Mouse (Mus musculus): ENCODE measurements around the gene Actr10.

Actr10 gene

DNA sequence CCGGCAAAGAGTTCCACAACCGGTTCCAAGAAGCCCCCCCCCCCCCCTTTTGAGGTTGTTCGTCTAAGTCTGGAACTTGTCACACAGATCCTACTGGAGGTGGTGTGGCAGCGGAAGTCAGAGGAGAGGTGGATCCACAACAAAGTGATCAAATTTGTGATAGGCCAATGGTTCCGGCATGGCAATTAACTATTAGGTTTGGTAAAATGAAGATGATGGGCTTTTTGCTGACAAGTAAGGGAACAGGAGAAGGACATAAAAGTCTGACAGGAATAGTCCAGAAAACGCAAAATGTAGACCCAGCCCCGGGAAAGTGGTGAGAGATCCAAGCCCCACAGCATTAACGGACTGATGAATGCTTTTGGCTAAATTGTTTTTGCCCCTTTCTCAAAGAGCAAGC lies 29.9 kb downstream of the Actr10 start:
- DNase-seq (ENCODE audit: low read depth, low spot score), result no peak

DNA sequence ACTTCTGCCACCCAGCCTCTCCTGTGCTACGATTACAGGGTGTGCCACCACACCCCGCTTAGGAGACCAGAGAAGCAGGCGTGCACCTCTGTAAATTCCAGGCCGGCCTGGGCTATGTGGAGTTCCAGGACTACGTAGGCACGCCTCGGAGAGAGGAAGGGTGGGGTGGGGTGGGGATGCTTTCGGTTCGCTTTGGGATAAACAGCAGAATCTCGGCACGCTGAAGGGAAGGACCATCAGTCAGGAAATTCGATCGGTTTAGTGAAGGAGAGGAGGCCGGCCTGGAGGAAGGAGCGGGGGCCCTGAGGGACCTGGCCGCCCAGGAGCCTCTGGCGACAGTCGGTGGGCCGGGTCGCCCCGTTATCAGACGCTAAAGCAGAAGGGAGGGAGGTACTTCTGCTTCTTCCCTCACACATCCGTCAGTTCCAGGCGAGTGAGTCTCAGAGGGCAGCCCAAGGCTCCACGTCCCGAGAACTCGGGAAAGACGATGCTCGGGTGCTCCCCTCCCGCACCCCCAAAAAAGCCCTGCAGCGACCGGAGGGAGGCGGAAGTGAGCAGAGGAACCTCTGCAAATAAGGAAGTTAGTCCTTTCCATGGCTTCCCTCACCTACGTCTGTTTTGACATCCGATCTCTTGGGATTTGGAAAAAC lies 30.6 kb downstream of the Actr10 start:
- peak; percentile 67 for DNase-seq (ENCODE audit: low read depth, low spot score)

DNA sequence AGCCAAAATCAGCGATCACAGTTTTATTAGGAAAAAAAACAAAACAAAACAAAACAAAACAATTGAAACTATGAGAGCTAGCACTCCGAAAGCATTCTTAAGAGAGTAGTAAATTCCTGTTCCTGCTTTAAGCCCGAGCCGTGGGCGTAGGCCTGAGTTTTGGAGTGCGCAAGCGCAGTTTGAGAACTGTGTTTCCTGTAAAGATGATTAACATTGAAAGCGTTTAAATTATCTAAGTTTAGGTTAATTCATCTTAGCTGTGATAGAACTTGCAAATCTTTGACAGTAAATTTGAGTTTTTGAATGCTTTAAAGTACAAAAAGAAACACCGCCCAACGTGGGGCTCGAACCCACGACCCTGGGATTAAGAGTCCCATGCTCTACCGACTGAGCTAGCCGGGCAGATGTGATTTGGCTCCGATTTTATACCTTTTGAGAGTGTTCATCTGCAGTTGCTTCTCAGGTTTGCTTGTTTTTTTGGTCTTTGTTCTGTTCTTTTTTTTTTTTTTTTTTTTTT lies 31.2 kb downstream of the Actr10 start:
- DNase-seq (ENCODE audit: low read depth, low spot score), result peak; percentile 45

DNA sequence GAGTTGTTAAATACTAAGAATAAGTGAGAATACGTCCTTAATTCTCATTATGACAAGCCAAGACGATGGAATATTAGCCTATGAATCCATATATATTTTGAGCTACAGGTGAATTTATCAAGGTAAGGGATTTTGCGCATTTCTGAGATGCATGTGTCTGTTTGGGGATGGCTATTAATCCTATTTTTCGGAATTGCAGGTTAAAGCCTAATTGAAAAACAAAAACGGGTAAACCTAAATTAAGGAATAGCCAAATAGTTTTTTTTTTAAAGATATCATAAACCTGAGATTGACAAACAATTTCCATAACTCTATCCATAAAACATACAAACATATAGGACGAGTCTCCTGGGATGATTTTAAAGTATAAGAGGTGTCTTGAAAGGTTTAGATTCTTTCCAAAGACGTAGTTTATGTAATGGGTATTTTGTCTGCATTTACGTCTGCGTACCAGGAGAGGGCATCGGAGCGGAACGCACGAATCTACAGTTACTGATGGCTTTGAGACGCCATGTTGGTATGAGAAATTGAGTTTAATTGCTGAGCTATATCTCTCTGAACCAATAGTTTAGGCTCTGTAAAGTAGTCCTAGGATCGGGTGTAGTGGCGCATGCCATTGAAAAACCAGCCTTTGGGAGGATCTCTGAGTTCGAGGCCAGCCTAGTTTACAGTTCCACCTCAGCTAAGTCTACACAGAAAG lies 32.0 kb downstream of the Actr10 start:
- peak; percentile 65 for DNase-seq (ENCODE audit: low read depth, low spot score)

DNA sequence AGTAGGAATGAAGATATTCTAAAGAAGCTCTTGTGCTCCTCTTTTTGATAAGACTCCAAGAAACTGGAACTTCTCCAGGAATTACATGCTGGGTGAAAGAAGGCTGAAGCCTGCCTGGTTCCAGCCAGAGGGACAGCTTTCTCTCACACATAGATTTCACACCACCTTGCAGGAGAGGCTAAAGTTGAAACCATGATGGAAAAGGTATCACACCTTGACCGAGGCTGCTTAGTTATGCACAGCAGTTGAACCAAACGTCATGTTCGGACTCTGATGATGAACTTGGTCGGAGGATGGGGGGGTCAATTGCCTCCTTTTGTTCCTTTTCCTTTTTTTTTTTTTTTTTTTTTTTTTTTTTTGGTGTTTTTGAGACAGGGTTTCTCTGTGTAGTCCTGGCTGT lies 36.2 kb downstream of the Actr10 start:
- DNase-seq (ENCODE audit: low read depth, low spot score), result no peak

DNA sequence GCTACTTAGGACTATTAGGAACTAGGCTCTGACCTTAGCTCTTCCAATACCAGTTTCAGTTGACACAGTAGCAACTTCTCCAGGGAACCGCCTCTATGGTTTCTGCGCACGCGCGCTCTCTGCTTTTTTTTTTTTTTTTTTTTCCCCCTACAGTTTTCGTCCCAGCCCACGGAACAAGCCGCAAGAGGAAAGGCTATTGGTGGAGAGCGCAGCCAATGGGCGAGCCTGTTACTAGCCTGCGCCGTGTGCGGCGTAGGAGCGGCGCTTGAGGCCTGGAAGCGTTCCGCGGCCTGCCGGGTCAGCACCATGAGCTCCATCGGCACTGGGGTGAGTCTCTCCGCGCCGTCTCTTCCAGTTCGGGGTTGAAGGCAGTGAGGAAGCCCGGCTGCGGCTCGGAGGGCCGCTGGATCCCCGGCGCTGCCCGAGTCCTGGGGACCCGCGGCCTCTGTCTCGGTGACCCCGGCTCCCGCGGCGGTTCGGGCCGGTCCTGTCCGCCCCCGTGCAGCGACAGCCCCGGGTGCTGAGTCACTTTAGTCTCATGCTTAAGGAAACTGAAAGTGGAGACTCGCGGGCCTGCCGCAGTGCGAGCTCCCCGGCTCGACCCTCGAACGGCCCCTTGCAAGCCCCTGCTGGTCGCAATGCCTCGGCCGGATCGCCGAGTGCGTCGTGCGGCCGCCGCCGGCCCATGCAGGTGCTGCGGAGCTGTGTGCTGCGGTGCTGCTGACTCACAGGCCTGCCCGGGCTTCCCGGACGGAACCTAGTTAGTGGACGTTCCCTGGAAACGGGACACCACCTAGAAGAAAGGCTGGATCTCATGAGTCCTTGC lies 37.0 kb downstream of the Actr10 start, which contains the start of gene Psma3:
Psma3 (plus strand) TSS at position 181 of the 826 bp plus-strand sequence.
- DNase-seq (ENCODE audit: low read depth, low spot score), result peak; percentile 92

DNA sequence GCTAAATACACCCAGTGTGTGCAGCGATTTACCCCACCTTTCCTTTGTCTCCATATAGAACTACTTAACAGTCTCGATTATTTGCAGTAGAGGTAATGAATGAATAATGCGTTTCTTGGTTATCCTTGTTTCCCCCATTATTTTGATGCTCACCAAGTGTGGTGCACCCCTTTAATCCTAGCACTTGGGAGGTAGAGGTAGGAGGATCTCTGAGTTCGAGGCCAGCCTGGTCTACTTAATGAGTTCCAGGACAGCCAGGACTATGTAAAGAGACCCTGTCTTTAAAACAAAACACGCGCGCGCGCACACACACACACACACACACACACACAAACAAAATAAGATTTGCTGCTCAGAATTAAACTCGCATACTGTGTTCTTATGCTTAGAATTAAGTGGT lies 37.7 kb downstream of the Actr10 start:
- no peak for DNase-seq (ENCODE audit: low read depth, low spot score)

DNA sequence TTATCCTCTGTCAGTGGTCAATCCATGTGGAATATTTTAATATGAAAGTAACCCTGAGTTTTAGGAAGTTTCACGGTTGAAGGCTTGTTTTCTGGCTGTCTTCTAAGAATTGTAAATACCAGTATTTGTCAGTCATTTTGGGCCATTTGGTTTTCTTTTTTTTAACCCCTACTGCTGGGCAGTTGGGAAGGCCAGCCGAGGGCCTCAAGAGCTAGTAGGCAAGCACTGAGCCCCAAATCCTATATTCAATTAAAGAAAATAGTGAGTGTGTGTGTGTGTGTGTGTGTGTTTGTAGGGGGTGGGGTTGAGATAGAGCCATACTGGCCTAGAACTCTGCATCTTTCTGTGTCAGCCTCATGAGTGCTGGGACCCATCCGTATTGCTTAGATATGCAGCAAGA lies 38.2 kb downstream of the Actr10 start:
- no peak for DNase-seq (ENCODE audit: low read depth, low spot score)

DNA sequence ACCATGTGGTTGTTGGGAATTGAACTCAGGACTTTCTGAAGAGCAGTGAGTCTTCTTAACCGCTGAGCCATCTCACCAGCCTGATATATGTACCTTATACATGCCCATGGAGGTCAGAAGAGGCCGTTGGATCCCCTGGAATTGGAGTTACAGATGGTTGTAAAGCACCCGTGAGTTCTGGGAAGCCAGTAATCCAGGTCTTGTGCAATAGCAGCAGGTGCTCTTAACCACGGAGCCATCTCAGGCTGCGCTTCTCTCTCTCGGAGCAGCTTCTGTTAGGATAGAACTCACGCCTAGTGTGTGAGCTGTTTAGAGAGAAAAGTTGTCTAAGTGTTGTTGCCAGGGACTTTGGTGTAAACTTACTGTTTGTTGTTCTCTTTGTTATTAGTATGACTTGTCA lies 40.7 kb downstream of the Actr10 start:
- DNase-seq (ENCODE audit: low read depth, low spot score), result no peak

DNA sequence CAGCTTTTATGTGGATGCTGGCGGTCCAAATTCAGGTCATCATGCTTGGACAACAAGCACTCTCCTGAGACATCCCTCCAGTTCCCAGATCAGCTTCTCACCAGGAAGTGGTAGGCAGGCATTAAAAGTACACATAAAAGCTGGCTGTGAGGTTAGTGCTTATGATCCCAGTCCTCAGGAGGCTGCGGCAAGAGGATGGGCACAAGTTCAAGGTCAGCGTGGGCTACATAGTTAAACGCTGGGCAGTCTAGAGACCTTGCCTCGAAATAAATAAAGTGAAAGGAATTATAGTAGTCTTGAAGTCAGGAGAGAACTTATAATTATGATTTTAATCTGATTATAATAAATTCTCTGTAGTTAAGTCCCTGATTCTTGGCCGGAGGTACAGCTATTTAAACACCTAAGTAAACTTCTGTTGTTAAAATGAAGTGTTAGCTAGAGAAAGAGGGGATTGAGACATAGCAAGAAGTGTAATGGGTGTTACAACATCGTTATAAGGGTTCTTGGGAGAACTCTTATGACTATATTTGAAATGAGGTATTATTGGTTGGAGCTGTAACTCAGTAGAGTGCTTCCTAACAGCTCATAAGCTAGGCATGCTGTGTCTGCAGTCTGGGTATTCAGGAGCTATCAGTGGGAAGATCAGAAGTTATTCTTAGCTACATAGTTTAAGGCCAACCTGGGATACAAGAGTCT lies 47.3 kb downstream of the Actr10 start:
- DNase-seq (ENCODE audit: low read depth, low spot score), result no peak

DNA sequence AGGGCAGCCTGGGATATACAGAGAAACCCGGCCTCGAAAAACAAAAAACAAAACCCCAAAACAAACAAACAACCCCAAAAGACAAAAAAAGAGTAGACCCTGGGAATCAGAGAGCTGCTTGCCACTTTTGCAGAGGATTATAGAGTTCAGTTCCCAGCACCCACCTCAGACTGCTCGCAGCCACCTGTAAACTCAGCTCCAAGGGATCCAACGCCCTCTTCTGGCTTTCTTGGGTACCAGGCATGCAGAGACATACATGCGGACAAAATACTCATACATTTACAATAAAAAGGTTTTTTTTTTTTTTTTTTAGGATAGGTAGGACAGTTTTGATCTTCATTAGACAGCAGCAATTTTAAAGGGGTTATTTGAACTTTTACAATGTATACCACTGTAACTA lies 59.6 kb downstream of the Actr10 start:
- no peak for DNase-seq (ENCODE audit: low read depth, low spot score)

DNA sequence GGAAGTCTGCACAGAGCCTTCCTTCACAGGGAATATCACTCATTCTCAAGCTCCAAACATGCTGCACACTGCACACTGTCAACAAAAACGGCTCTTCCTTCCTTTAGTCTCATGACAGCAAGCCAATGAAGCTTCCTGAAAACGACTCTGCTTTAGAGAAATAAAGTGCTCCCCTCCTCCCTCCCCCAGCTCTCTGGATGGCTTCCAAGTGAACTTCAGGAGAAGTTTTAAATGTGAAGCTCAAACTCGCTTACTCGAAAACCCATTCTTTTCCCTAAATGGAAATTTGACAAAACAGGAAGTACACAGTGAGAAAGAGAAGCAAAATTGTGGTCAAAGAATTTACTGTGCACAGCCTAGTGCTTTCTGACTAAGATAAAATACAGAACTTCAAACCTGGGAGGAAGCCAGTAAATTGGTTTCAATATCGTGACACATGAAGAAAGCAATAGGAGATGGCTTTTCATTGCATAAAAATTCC lies 61.8 kb downstream of the Actr10 start:
- no peak for DNase-seq (ENCODE audit: low read depth, low spot score)

DNA sequence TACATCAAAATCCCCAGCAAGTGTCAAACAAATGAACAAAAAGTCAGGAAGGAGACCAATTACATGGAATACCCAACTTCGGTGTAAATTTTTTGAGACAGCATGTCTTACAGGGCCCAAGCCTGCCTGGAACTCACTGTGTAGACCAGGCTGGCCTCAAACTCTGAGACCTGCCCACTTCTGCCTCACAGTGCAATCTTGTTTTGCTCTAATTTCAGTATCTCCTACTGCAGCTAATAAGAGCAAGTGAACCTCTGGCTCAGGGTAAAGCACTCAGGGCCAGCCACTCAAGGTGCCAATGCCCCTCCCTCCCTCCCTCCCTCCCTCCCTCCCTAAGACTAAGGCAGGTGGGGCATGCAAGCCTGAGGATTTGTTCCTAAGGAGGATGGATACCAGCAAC lies 62.7 kb downstream of the Actr10 start:
- DNase-seq (ENCODE audit: low read depth, low spot score), result no peak

DNA sequence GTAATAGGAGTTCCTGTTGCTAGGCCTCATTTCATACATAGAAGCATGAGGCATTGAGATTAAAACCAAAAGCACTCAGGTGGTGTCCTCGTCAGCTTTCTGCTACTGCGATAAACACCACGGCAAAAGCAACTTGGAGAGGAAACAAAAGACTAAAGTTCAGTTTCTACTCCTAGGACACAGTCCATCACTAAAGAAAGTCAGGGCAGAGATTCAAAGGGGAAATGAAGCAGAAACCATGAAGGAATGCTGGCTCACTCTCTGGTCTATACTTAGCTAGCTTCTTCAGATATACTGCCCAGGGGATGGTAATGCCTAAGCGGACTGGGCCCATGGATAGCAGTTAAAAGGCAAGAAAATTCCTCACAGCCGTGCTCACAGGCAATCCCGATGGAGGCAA lies 63.8 kb downstream of the Actr10 start:
- DNase-seq (ENCODE audit: low read depth, low spot score), result no peak

DNA sequence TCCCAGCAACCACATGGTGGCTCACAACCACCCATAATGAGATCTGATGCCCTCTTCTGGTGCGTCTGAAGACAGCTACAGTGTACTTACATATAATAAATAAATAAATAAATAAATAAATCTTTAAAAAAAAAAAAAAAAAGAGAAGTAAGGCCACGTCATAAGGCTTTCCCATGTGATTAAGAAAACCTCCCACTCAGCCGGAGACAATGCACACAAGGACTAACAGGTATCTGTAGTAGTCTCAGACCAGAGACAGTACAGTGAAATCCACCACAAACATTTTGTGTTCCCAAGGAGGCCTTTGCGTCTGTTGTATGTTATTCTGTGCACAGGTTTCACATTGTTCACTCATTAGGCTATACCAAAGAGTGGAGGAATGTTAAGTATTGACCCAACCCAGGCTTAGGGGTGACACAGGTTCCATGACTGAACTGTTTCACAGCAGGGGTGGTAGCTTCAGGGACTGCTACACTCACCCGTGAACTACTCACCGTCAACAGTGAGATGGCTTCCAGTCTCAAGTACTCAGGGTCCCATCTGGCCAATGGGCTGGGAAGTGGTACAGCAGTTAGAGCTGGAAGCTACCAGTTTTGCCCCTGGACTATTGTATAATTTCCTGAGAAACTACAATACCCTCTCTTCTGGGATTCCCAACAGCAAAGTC lies 66.2 kb downstream of the Actr10 start:
- no peak for DNase-seq (ENCODE audit: low read depth, low spot score)

DNA sequence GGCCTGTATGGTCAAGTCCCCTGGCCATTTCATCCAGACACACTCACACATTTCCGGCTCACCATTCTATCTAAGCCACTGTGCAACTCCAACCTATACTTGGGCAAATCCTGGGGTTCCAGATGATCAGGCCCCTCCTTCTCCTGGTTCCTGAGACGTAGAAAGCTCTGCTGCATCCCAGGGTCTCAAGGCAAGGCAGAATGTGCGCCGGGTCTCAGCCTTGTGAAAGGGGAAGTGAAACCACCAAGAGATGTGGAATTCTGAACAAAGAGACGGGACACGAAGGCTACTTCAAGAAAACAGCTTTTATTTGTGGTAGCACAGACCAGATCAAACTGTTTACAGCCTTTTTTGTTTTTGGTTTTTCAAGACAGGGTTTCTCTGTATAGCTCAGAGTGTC lies 68.5 kb downstream of the Actr10 start:
- no peak for DNase-seq (ENCODE audit: low read depth, low spot score)

DNA sequence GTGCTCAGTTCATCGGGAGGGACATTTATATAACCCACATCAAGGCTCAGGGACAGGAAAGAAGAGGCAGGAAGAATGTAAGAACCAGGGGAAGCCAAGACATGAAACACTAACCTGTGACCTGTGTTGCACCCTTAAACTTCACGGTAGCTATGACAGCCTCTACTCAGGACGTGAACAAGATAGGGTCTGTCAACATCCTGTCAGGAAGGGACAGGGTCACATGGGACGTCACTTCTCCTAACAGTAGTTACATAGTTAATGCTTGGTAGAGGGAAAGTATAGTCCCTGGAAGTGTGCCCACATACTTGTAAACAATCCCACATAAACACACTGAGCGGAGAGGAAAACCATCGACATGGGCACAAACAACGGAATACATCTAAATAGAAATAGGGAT lies 69.2 kb downstream of the Actr10 start:
- DNase-seq (ENCODE audit: low read depth, low spot score), result no peak

DNA sequence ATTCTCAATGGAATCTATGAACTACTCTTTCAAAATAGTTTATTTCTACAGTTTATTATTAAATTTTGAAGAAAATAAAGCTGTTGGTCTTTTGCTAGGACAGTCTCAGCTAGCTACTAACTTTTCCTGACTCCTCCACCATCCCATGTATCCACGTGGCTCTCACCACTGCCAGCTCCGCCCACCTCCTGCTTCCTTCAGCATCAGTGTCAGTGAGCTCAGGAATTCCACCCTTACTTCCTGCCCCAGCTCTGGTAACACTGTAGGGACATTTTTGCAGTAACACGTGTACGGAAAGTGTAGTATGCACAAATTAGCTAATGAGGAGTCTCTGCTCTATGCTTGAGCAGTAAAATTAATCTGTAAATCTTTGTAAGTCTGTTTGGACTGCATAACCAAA lies 72.1 kb downstream of the Actr10 start:
- no peak for DNase-seq (ENCODE audit: low read depth, low spot score)

Measured in WW6 (cell line).